Mouse (Mus musculus) c-Kit-positive CD71-positive TER-119-negative erythroid progenitor cells, embryonic 14.5 days (primary cell): ENCODE data around the gene Hist1h2ae.
"Not testable (repeated sequence)": the region's sequence is repeated elsewhere in the genome, so short reads cannot be mapped to it uniquely, and the experiment has no call there.

Experiments
- DNase-seq: peaks from one replicate; pipeline ENCODE4 v3.0.0-alpha.2; 2013; ENCODE audit warnings: low read depth

Gene Hist1h2ae

DNA sequence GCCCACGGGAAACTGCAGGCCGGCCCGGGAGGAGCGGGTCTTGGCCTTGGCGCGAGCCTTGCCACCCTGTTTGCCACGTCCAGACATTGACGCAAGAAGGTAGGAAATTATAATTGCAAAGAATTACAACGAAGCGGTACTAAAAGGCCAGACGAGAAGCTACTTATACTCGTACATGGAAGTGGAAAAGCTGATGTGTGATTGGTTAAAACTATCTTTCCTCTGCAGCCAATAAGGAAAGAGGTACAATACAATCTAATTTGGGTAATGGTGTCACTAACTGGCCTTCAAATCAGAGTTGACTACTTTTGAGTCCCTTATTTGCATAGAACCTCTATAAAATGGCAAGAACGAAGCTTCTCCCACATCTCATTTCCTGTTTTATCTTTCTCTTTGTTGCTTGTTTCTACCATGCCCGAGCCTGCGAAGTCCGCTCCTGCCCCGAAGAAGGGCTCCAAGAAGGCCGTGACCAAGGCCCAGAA, at the start of gene Hist1h2ae, which contains the start of gene Hist1h2bg:
Gene Hist1h2ae, minus strand, starts transcription at position 199 of the 482 bp plus-strand sequence.
Gene Hist1h2bg, plus strand, starts transcription at position 375 of the 482 bp plus-strand sequence.
- no peak for DNase-seq

DNA sequence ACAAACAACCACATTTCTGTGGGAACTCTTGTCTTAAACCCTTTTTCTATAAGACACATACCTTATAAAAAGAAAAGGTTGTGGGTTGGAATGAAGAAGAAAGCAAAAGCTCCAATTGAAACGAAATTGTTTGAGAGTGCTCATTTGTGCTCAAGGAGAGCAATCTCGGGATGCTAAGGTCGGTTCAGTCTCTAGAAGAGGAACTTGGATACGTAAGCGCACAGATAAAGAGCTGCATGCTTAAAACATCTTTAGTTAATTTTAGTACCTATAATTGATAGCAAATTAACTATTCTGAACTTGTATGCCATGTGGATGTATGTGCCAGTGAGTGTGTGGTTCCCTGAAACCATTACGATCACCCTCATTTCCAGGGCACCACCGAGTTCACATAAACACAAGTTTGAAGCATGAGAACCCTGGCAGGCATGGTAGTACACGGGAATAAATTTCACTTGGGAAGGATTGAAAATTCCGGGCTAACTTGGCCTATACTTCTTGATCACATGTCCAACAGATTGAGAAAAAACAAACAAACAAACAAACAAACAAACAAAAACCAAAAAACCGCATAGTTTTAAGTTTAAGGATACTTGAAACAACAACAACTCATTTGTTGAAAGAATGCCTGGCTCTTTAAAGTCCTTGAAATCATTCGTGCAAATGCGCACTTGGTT, 49.2 kb upstream of the Hist1h2ae start:
- DNase-seq = no peak

DNA sequence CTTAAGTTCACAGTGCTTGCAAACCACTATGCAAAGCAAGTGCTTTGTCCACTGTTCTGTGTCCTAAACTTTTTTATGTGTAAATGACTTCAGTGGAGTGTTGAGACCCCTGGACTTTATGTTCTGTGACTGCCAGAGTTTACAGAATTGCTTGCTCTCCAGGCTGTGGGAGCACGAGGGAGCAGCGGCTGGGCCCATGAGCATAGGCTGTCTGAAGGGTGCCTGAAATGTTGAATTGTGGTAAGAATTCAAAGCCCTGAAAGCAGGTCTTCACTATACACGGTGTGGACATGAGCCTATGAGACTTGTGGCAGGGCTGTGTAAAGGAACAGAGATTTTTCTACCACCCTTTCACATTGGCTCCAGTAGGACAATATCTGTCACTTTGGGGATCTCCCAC, 40.6 kb upstream of the Hist1h2ae start:
- no peak for DNase-seq

DNA sequence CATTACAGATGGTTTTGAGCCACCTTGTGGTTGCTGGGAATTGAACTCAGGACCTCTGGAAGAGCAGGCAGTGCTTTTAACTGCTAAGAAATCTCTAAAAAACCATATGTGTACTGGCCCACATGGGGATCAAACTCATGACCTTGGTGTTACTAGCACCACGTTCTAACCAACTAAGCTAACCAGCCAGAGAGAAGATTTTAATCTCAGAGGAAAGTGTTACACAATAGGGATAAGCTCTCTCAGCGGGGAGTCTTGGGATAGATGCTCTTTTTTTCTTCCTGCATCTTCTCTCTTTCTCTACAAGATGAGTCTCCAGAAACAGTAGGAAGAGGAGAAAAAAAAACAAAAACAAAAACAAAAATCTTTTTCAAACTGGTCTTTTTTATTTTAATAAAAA, 39.4 kb upstream of the Hist1h2ae start:
- DNase-seq = no peak

DNA sequence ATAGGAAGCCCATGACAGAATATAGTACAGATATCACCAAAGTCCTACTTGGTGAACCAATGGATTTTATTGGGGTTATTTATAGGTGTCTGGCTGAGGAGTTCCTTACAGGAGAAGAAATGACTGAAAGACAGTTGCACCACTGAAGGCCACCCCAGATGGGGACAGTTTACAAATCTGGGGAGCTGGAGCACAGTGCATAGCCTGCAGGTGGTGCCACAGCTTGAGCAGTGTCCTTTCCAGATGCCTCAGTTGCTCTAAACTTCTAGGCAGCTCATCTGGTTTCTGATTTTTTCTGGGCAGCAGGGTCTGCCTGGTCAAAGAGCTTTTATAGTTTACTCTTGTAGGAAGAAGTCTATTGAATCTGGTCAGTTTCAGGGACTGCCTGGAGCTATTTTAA, 38.8 kb upstream of the Hist1h2ae start:
- DNase-seq = no peak

DNA sequence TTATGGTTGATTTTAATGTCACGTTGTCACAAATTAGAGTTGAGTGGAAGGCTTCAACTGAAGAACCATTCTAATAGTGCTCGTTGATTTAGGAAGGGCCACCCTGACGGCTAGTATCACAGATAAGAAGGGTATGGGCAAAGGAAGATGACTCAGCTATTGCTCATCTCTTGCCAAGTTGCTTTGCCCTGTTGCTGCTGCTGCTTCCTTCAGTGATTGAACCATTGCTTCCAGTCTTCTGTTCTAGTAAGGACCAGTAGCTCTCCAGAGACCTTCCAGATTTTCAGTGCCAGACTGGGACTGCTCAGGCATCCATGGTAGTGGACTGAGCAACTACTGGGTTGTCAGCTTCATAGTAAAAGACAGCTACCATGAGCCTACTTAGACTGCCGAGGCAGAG, 38.2 kb upstream of the Hist1h2ae start:
- DNase-seq = no peak

DNA sequence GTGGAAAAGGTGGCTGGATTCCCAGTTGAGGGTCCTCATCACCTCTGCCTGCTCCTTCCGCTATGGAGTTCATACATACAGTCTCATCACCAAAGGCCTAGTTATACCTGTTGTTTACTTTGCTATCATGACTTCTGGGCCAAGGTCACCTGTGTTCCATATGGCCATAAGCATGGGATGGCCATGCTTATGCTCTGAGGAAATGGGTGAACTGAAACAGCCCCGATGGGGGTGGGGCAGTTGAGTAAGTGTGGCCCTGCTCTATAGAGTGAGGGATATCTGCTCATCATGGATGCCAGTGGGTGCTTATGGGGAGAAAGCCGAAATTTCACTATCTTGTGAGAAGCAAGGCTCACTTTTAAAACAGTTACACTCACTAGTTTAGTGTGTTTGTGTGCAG, 34.0 kb upstream of the Hist1h2ae start:
- no peak for DNase-seq

DNA sequence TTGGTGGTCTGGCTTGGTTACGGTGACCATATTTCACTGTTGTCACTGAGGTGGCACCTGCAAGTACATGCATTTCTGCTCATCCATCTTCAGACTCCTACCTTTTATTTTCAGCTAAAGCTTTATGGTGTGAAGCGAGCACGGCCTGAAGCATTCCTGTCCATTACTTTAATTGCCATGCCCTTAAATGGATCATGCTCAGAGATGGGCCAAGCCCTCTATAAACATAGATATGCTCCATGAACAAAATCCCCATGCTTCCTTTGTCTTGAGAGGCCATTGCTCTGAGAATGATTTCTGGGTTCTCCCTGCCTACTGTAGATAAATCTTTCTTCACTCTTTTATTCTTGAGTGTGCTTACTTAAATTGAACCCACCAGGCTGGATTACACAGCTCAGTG, 33.4 kb upstream of the Hist1h2ae start:
- no peak for DNase-seq

DNA sequence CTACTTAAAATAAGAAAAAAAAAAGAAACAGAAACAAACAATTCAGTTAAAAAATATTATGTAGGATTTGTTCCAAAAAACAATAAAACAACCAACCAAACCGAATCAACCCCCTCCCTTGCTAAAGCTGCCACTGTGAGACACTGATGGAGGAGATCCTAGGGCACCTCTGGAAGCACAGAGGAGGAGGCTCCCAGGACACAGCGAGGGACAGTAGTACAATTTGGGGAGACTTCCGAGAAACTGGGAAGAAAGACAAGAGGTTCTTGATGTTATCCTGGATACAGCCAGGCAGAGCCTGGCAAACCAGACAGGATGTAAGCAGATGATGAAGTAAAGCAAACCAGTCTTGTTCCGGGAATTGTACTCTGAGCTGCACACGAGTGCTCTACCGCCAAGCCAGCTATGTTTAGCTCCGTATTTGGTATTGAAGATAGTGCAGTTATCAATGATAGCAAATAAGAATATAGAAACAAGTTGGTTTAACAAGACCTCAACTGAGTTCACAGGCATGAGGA, 32.2 kb upstream of the Hist1h2ae start:
- no peak for DNase-seq

DNA sequence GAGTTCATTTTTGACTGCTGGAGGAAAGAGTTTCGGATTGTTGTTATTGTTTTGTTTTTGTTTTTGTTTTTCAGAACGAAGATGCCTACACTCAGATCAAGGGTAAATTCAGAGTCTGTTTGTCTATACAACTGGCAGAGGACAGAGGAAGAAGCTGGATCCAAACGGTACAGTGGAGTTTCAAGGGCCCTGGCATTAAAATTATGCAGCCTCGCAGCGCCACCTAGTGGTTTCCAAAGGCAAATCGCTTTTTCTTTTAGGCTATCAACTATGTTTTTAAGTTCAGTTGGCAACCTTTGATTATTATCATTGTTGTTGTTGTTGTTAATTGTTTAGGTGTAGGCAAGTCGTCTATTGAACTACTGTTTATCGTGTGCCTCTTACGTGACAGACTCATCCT, 26.9 kb upstream of the Hist1h2ae start:
- DNase-seq = no peak

DNA sequence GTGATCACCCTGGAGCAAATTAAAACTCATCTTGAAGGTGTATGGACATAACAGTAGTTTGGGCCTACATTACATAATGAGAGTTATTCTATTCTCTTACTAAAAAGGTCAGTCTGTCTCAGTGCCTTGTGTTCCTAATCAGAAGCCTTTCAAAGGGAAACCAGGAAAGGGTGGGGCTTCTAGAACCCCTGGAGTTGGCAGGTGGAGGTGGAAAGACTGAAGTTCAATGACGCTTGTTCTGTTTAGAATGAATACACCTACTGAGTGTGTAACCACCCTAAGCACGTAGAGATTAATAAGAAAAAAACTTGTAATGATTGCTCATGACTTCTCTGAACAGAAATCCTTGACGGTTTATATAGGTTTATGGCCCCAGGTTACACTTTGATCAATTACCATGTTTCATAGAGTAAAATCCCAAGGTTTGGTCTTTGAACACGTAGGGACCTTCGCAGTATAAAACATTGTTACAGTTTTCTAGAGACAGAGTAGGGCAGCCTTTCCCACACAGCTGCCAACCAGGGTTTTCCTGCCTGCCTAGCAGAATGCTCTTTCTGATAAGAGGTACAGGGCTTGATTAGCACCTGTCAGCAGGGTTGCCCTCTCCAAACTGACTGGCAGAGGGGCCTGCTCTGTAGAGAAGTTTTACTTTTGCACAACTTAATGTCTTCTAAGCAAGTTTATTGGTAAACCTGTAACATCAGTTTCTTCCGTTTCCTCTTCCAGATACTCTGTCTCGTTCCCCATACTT, 24.8 kb upstream of the Hist1h2ae start:
- no peak for DNase-seq

DNA sequence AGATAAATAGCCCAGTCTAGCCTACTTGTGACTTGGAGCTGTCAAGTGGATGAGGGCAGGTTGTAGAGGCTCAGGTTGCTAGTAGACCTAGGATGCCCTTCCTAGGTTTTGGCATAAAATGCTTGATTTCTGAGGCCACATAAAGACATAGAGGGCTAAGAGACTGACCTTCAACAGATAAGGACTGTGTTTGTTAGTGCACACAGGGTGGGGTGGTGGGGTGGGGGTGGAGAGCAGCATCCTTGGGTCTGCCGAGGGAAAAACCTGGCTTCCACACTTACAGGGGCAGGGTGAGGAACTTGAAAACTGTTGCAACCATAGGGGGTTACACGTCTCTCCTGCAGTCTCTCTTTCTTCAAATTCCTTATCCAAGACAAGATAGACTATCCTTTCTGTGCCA, 24.2 kb upstream of the Hist1h2ae start:
- DNase-seq = no peak

DNA sequence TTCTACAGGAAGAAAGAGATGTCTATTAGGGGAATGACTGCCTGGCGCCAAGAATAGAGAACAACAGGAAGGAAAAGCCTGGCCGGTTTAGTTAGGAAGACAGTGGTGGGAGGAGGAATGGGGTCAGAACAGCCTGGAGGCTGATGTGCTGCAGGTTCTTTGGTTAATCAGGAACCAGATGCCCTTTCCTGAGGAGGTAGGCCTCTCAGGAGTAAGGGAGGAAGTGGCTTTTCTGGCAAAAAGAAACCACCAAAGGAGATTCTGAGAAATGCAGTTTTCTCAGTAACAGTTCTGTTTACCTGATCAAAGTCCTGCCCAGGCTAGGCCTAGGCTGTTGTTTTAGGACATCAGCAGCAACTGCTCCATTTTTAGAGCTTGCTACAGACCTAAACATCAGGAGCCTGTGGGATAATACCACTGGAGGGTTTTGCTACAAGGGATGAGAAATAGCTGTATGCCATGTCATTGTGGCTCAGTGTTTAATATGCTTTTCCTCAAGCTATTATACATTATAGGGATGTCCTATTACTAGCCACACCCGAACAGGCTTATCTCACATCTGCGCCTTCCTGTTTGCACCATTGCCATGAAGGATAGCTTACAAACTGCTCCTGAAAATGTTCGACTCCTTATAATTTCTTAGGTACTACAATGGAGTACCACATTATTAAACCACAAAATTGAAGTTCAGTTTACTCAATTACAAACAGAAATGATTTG, 22.2 kb upstream of the Hist1h2ae start:
- no peak for DNase-seq

DNA sequence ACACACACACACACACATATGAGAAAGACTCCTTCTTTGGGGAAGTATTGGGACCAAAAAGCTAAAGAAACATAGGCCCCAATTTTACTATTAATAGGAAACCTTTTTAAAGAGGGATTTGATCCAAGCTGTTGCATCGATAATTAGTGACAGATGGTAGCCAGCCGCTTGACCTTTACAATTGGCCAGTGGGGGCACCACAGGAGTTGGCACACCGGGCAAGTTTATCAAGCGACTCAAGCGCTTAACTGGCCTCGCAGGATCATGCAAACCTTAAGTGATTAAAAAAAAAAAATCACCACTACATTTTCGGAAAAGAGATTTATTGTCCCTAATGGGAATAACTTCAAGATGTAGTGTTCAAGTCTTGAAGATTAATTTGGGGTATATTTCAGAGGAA, 21.6 kb upstream of the Hist1h2ae start:
- no peak for DNase-seq

DNA sequence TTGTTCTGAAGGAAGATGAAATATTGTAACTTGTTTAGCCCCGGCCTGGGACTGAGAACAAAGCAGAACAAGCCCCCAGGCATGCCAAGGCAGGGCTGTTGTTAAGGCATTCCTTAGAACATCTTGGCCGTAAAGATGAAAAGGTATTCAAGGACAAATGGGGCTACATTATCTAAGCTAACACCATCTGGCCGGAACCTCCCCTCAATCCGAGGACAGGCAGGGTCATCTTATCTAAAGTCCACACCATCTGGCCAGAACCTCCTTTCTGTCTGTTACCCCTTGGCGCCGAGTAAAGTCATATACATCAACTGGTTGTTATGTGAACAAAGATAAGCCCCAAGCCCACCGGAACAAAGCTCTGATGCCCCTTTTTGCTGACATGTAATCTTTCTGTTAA, 20.9 kb upstream of the Hist1h2ae start:
- DNase-seq = not testable (repeated sequence)

DNA sequence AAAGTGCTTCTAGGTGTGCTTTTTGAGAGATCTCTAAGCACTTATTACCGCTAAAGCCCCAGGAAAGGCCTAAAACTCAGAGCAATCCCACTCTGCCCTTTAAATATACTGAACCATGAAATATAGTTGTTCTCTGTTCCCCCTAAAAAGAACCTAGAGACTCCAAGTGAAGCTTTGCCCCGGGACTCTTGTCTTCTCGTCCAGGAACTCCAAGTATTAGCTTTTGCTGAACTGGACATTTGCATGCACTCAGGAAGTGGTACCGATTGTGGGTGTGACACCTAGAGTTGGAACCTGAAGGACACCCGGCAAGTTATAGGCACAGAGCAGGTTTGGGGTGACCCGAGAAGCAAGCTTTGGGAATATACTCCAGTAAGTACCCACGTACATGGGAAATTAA, 20.2 kb upstream of the Hist1h2ae start:
- no peak for DNase-seq

DNA sequence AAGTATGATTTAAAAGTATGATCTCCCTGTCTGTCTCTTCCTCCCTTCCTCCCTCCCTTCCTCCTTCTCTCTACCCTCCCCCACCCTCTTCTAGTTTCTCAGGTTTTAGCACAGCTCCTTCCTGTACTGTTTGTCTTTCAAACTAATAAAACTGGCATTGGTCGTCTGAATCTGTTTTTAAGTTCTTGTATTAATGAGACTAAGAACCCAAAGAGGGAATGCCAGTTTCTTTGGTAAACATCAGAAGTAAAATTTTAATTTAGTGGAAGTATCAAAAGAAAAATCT, 15.9 kb upstream of the Hist1h2ae start:
- no peak for DNase-seq

DNA sequence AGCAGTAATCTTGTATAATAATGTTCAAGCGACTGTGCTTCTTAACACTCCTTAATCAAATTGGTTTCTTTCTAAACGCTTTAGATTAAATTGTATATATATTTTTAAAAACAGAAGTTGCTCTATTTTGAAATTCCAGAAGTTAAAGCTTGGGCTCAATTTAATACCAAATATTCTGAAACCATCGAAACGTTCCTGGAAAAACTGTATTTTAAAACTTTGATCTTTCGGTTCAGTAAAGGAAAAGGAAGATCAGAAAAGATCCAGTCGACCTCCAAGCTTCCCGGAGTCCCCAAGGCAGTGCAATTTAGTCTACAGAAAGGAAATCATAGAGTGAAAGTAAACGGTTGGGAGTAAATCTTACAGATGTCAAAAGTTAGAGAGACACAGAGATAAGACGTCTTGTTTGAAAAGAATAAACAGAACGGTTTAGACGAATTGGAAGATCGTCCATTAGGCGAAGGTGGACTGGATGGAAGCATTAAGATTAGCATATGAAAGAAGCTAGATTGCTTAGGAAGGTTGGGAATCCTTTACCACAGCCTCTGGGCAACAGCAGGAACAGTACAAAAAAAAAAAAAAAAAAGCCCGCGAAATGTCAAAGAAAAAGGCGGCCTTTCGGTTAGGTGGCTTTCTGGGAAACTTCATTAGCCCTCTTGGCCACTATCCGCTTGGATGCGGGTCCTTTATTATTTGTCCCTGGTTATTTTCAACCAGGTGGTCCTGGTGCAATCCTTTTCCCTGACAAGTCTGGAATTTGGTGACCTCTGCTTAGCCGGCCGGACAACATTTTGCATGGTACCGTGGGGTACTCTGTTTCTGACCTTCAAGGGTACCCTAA, 15.3 kb upstream of the Hist1h2ae start:
- no peak for DNase-seq

DNA sequence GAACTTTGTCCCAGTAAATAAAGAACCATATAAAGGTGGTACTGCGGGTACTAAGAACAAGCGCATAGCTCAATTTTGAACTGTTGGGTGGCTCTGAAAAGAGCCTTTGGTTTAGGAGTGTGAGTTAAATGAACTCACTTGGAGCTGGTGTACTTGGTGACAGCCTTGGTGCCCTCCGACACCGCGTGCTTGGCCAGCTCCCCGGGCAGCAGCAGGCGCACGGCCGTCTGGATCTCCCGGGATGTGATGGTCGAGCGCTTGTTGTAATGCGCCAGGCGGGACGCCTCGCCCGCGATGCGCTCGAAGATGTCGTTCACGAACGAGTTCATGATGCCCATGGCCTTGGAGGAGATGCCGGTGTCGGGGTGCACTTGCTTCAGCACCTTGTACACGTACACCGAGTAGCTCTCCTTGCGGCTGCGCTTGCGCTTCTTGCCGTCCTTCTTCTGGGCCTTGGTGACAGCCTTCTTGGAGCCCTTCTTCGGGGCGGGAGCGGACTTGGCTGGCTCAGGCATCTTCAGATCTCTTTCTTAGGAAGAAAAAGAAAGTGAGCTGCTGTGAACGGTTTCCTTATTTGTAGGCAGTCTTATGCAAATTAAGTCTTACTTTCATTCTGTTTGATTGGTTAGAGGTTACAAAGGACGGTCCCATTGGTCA, 14.6 kb upstream of the Hist1h2ae start:
- not testable (repeated sequence) for DNase-seq

DNA sequence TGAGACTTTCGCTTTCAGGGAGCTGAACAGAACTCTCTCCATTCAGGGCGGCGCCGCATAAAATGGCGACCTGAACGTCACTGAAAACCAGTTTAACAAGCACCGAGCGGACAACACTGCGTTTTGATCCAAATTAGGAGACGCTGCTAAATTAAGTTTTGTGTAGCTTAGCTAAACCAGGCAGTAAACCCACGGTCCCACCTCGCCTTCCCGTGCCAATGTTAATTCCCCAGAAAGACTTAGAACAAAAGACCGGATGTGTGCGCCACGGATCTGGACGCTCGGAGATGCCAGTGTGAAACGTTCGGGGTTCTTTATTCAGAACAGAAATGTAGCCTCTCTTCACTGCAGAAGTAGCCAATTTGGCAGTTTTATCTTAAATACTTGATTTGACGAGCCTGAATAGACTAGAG, 14.0 kb upstream of the Hist1h2ae start:
- no peak for DNase-seq

DNA sequence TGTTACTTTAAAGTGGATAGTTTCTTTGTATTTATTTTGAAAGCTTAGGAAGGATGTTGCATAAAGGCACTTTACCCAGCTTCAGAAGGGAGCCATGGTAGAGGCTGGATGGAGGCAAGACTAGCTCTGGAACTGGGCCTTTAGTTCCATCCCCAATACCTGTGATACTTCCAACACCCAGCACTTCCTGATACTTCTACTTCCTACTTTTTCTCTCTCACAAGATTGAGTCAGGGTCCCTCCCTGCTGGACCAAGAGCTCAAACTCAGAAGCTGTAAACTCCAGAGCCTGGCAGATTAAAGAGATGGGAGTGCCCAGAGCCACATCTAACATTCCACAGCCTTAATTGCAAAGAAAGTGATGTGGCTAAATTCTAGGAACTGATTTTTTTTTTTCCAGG, 13.3 kb upstream of the Hist1h2ae start:
- no peak for DNase-seq
